Mouse (Mus musculus): ENCODE measurements around the gene Adarb2. TPM values are rescaled to one million over a fixed set of nuclear protein-coding genes. Genes with fewer than 3 reads are reported as not detected.
A peak's percentile ranks its signal among the peaks of the same experiment; 100 is the strongest.

Adarb2 gene
- polyA plus RNA-seq, 2 experiments = 0.02 to 0.10 TPM

- ATAC-seq (ENCODE audit: insufficient read depth) (no peak), DNase-seq (ENCODE audit: low read depth in 3 of 3, low spot score in 3 of 3) (no peak)
- Histone ChIP-seq H3K4me3 (ENCODE audit: insufficient read depth in 1 of 2, low read depth in 2 of 2, low read length in 2 of 2) (no peak overlapping the region), H3K36me3 (replicated peaks; ENCODE audit: control insufficient read depth, insufficient read depth, low read depth) (no peaks in the 10 kb centered on the region), H3K9ac (replicated peaks) (no peak overlapping the region), H3K27ac (no peak overlapping the region), H3K27me3 (ENCODE audit: control insufficient read depth, insufficient read depth, low read length) (no peaks in the 10 kb centered on the region), H3K4me2 (ENCODE audit: low read depth) (no peak overlapping the region), H3K4me1 (replicated peaks; ENCODE audit: control insufficient read depth in 2 of 2, insufficient read depth in 2 of 2, low read length in 1 of 2) (peaks cover 0 to 2% of the 10 kb centered on the region in 2 experiments; a peak in 2 of 4 replicates), H3K9me3 (ENCODE audit: control insufficient read depth, low read length) (no peaks in the 10 kb centered on the region)
- TF ChIP-seq EP300 (IDR thresholded peaks at IDR 0.05; ENCODE audit: low read depth) = no peak
- no peak for TF ChIP-seq CTCF (IDR thresholded peaks at IDR 0.05; ENCODE audit: low read depth)
- 69% methylated on average over 6 of the region's 6 CpGs for WGBS (ENCODE audit: insufficient replicate concordance)
These were observed 426.9 kb downstream of the Adarb2 start for GRCm38 (mm10) chr13:8629565-8629964.

- ATAC-seq (ENCODE audit: insufficient read depth) (no peak), DNase-seq (ENCODE audit: low read depth in 3 of 3, low spot score in 3 of 3) (no peak)
- no peak for TF ChIP-seq CTCF (IDR thresholded peaks at IDR 0.05; ENCODE audit: low read depth)
- TF ChIP-seq EP300 (IDR thresholded peaks at IDR 0.05; ENCODE audit: low read depth) = no peak
- H3K9ac ChIP-seq (replicated peaks) = no peak overlapping the region
- peaks cover 0 to 2% of the 10 kb centered on the region in 2 experiments; a peak in 2 of 4 replicates for H3K4me1 ChIP-seq (replicated peaks; ENCODE audit: control insufficient read depth in 2 of 2, insufficient read depth in 2 of 2, low read length in 1 of 2)
- no peaks in the 10 kb centered on the region for H3K9me3 ChIP-seq (ENCODE audit: control insufficient read depth, low read length)
- no peaks in the 10 kb centered on the region for H3K27me3 ChIP-seq (ENCODE audit: control insufficient read depth, insufficient read depth, low read length)
- H3K4me3 ChIP-seq (ENCODE audit: insufficient read depth in 1 of 2, low read depth in 2 of 2, low read length in 2 of 2) = no peak overlapping the region
- H3K27ac ChIP-seq = no peak overlapping the region
- no peak overlapping the region for H3K4me2 ChIP-seq (ENCODE audit: low read depth)
- no peaks in the 10 kb centered on the region for H3K36me3 ChIP-seq (replicated peaks; ENCODE audit: control insufficient read depth, insufficient read depth, low read depth)
- WGBS (ENCODE audit: insufficient replicate concordance) = 48% methylated on average over 1 of the region's 1 CpGs
These were observed 429.0 kb downstream of the Adarb2 start for GRCm38 (mm10) chr13:8631618-8632017.

DNA sequence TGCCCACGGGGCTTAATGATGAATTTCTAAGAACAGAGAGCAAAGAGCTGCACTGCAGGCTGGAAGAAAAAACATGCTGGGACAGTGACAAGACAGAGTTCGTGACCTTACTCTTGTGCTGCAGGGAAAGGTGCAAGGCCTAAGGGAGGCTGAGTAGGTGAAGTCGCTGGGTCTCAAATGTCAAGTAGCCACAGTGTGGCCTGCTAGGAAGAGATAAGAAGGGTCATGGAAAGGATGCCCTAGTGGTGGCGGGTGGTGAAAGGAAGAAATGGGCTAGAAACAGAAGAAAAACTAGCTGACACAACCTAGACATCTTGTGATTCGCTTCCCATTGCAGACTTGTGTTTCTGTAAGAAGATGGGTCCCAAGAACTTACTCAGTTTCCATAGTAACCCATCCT is 429.4 kb downstream of the Adarb2 start:
- Histone ChIP-seq H3K4me1 (replicated peaks; ENCODE audit: control insufficient read depth in 2 of 2, insufficient read depth in 2 of 2, low read length in 1 of 2) (peaks cover 0 to 2% of the 10 kb centered on the region in 2 experiments; a peak in 2 of 4 replicates), H3K9me3 (ENCODE audit: control insufficient read depth, low read length) (no peaks in the 10 kb centered on the region), H3K9ac (replicated peaks) (no peak overlapping the region), H3K27ac (no peak overlapping the region), H3K27me3 (ENCODE audit: control insufficient read depth, insufficient read depth, low read length) (no peaks in the 10 kb centered on the region), H3K4me2 (ENCODE audit: low read depth) (no peak overlapping the region), H3K4me3 (ENCODE audit: insufficient read depth in 1 of 2, low read depth in 2 of 2, low read length in 2 of 2) (no peak overlapping the region), H3K36me3 (replicated peaks; ENCODE audit: control insufficient read depth, insufficient read depth, low read depth) (no peaks in the 10 kb centered on the region)
- TF ChIP-seq EP300 (IDR thresholded peaks at IDR 0.05; ENCODE audit: low read depth) (no peak), CTCF (IDR thresholded peaks at IDR 0.05; ENCODE audit: low read depth) (0 out of 2 replicates have a peak, but pooled peaks have one; percentile 5)
- WGBS (ENCODE audit: insufficient replicate concordance) = 17% methylated on average over 5 of the region's 5 CpGs
- DNase-seq (ENCODE audit: low read depth in 3 of 3, low spot score in 3 of 3) (no peak), ATAC-seq (ENCODE audit: insufficient read depth) (peak; percentile 68; the same call in 1 of the 2 replicates)

GRCm38 (mm10) chr13:8633385-8634337 is 431.0 kb downstream of the Adarb2 start:
- Histone ChIP-seq H3K36me3 (replicated peaks; ENCODE audit: control insufficient read depth, insufficient read depth, low read depth) (no peaks in the 10 kb centered on the region), H3K27ac (no peak overlapping the region), H3K9me3 (ENCODE audit: control insufficient read depth, low read length) (no peaks in the 10 kb centered on the region), H3K9ac (replicated peaks) (no peak overlapping the region), H3K27me3 (ENCODE audit: control insufficient read depth, insufficient read depth, low read length) (no peaks in the 10 kb centered on the region), H3K4me2 (ENCODE audit: low read depth) (no peak overlapping the region), H3K4me3 (ENCODE audit: insufficient read depth in 1 of 2, low read depth in 2 of 2, low read length in 2 of 2) (no peak overlapping the region), H3K4me1 (replicated peaks; ENCODE audit: control insufficient read depth in 2 of 2, insufficient read depth in 2 of 2, low read length in 1 of 2) (peaks cover 0 to 2% of the 10 kb centered on the region in 2 experiments; a peak in 2 of 4 replicates)
- TF ChIP-seq CTCF (IDR thresholded peaks at IDR 0.05; ENCODE audit: low read depth) (no peak), EP300 (IDR thresholded peaks at IDR 0.05; ENCODE audit: low read depth) (no peak)
- no peak for ATAC-seq (ENCODE audit: insufficient read depth)
- 62% methylated on average over 5 of the region's 5 CpGs for WGBS (ENCODE audit: insufficient replicate concordance)
- no peak for DNase-seq (ENCODE audit: low read depth in 3 of 3, low spot score in 3 of 3)

DNA sequence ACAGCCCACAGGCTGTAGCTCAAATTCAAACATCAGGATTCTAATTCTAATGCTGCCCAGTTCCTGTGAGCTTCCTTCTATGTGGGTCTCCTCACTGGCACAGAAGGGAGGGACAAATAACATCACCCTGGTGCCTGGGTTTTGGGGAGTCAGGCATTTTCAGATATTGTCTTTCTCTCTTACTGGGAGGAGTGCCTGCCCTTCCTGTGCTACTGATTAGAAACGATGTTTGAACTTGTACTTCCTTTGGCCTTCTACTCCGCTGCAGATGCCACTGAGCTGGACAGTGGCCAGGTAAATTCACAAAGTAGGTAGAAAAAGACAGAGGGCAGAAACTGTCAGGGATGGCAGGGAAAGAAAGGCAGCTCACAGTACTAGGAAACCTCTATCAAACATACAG is 439.4 kb downstream of the Adarb2 start:
- H3K27me3 ChIP-seq (ENCODE audit: control insufficient read depth, insufficient read depth, low read length) = no peaks in the 10 kb centered on the region
- no peaks in the 10 kb centered on the region for H3K36me3 ChIP-seq (replicated peaks; ENCODE audit: control insufficient read depth, insufficient read depth, low read depth)
- no peak overlapping the region for H3K4me3 ChIP-seq (ENCODE audit: insufficient read depth in 1 of 2, low read depth in 2 of 2, low read length in 2 of 2)
- H3K4me1 ChIP-seq (replicated peaks; ENCODE audit: control insufficient read depth in 2 of 2, insufficient read depth in 2 of 2, low read length in 1 of 2) = 0 out of 4 replicates have a peak, but pooled peaks cover 0 to 7% of the 10 kb centered on the region in 2 experiments
- no peaks in the 10 kb centered on the region for H3K9me3 ChIP-seq (ENCODE audit: control insufficient read depth, low read length)
- 25% methylated on average over 2 of the region's 2 CpGs for WGBS (ENCODE audit: insufficient replicate concordance)
- no peak overlapping the region for H3K4me2 ChIP-seq (ENCODE audit: low read depth)
- H3K27ac ChIP-seq = no peak overlapping the region
- DNase-seq (ENCODE audit: low read depth in 3 of 3, low spot score in 3 of 3) (no peak), ATAC-seq (ENCODE audit: insufficient read depth) (no peak)
- no peak overlapping the region for H3K9ac ChIP-seq (replicated peaks)
- TF ChIP-seq CTCF (IDR thresholded peaks at IDR 0.05; ENCODE audit: low read depth) (no peak), EP300 (IDR thresholded peaks at IDR 0.05; ENCODE audit: low read depth) (no peak)
